Mouse (Mus musculus) limb, embryonic 14.5 days (tissue): Measurements from ENCODE around the gene Bmp2k. TPM values are rescaled to one million over a fixed set of nuclear protein-coding genes. Genes with fewer than 3 reads are reported as not detected.
A peak's percentile ranks its signal among the peaks of the same experiment; 100 is the strongest.

Source experiments
- ATAC-seq: fragments of 200-750 bp; cut with Nextera tagmentation; 2 replicates; pipeline ENCODE4 v1.8.0; 2017; ENCODE audit warnings: low read depth, moderate number of reproducible peaks, moderate TSS enrichment; ENCODE audit not compliant: low FRiP score
- DNase-seq: peaks from one replicate; pipeline ENCODE4 v3.0.0-alpha.2; 2015; ENCODE audit warnings: low spot score
- H3K27ac ChIP-seq: fragments of 300-500 bp; sonication (generic); replicated peaks from 2 replicates; pipeline ENCODE4 v1.5.1; 2014; ENCODE audit warnings: low read depth, mild to moderate bottlenecking, low read length, moderate library complexity, mixed read lengths
- H3K27me3 ChIP-seq: fragments of 300-500 bp; sonication (generic); 2 replicates; pipeline ENCODE4 v1.6.1; 2014; ENCODE audit warnings: low read length, mixed read lengths; ENCODE audit not compliant: control insufficient read depth, insufficient read depth
- H3K36me3 ChIP-seq: fragments of 300-500 bp; sonication (generic); 2 replicates; pipeline ENCODE4 v1.6.1; 2014; ENCODE audit warnings: mild to moderate bottlenecking, low read length, moderate library complexity, mixed read lengths; ENCODE audit not compliant: control insufficient read depth, insufficient read depth
- H3K4me1 ChIP-seq: fragments of 300-500 bp; sonication (generic); 2 replicates; pipeline ENCODE4 v1.6.1; 2014; ENCODE audit warnings: antibody characterized with exemption, low read length, mixed read lengths; ENCODE audit not compliant: control insufficient read depth, insufficient read depth
- H3K4me2 ChIP-seq: fragments of 300-500 bp; sonication (generic); replicated peaks from 2 replicates; pipeline ENCODE4 v1.6.1; 2014; ENCODE audit warnings: low read depth, mild to moderate bottlenecking, low read length, moderate library complexity; ENCODE audit not compliant: severe bottlenecking
- H3K4me3 ChIP-seq: fragments of 300-500 bp; sonication (generic); replicated peaks from 2 replicates; pipeline ENCODE4 v1.5.1; 2014; ENCODE audit warnings: low read length
- H3K9ac ChIP-seq: fragments of 300-500 bp; sonication (generic); 2 replicates; pipeline ENCODE4 v1.6.1; 2014; ENCODE audit warnings: mild to moderate bottlenecking, low read depth, low read length, moderate library complexity; ENCODE audit not compliant: severe bottlenecking
- H3K9me3 ChIP-seq: fragments of 300-500 bp; sonication (generic); 2 replicates; pipeline ENCODE4 v1.6.1; 2016; ENCODE audit warnings: low read length; ENCODE audit not compliant: control insufficient read depth
- POLR2A ChIP-seq: fragments of 200-500 bp; IDR thresholded peaks from 2 replicates; pipeline ENCODE4 v1.8.0; 2012; ENCODE audit warnings: inconsistent platforms, mild to moderate bottlenecking, moderate library complexity, borderline replicate concordance; ENCODE audit not compliant: insufficient read depth, insufficient read length; ENCODE audit errors: extremely low read depth
- WGBS: fragments of 180-500 bp; shearing (Covaris S2); extraction: QIAGEN DNeasy Blood & Tissue Kit; methylation state at CpG from one replicate; pipeline ENCODE4 v1.1.7; 2014; 5-methylcytosine and 5-hydroxymethylcytosine counted together
- polyA plus RNA-seq, 2 experiments: library from polyadenylated mRNA; depleted of rRNA in 1 of 2; stranded (reverse) in 1 of 2; unstranded in 1 of 2; fragments of >200 nt; fragmentation: Nextera tagmentation in 1 of 2; extraction: Ambion mirVana in 1 of 2; gene quantifications; 2 replicates each; pipeline versions ENCODE4 v1.2.1 to v1.2.3; 2012 to 2014

Bmp2k gene
- polyA plus RNA-seq, 2 experiments, result 5.1 to 10.1 TPM

DNA sequence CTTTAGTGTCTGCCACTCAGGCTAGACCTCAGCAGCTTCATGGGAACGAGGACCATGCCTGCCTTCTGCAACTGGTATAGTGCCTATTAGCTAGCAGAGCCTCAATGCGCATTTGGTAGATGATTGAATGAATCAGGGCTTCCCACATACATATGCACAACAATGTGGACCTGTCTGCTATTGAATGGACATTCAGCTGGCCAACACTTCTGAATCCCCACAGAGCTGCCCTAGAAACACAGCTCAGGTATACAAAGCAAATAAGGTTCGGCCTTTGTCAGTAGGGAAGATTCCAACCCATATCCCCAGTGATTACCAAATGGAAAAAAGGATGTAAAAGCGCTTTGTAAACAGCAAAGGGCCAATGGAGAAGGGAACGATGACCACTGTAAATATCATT lies 113.2 kb downstream of the Bmp2k start:
- H3K27me3 ChIP-seq, result no peaks in the 10 kb centered on the region
- H3K27ac ChIP-seq, result no peak overlapping the region
- H3K36me3 ChIP-seq, result no peaks in the 10 kb centered on the region
- WGBS, result 22% methylated on average over 5 of the region's 5 CpGs
- no peak for TF ChIP-seq POLR2A
- peaks cover 8% of the 10 kb centered on the region for H3K4me1 ChIP-seq
- H3K4me3 ChIP-seq, result peak overlapping the region; percentile 61
- H3K4me2 ChIP-seq, result peak overlapping the region; percentile 58
- H3K9ac ChIP-seq, result peak overlapping the region; percentile 61
- ATAC-seq (no peak), DNase-seq (no peak)
- H3K9me3 ChIP-seq, result no peaks in the 10 kb centered on the region

GRCm38 (mm10) chr5:97111207-97111910 lies 113.9 kb downstream of the Bmp2k start, which contains the start of gene Paqr3:
Paqr3 (minus strand) TSS chr5:97111596.
- Histone ChIP-seq H3K36me3 (no peaks in the 10 kb centered on the region), H3K27ac (0 out of 2 replicates have a peak within 1 kb of the TSS, but pooled peaks have one; percentile 3), H3K9me3 (no peaks in the 10 kb centered on the region), H3K4me2 (peak within 1 kb of the TSS; percentile 58), H3K9ac (peak within 1 kb of the TSS; percentile 61), H3K27me3 (no peaks in the 10 kb centered on the region), H3K4me3 (peak within 1 kb of the TSS; percentile 61), H3K4me1 (peaks cover 8% of the 10 kb centered on the region)
- 0 out of 2 replicates have a peak, but pooled peaks have one; percentile 42 for TF ChIP-seq POLR2A
- ATAC-seq, result peak; percentile 98
- DNase-seq, result peak; percentile 92
- WGBS, result under 1% methylated on average over 54 of the region's 62 CpGs

DNA sequence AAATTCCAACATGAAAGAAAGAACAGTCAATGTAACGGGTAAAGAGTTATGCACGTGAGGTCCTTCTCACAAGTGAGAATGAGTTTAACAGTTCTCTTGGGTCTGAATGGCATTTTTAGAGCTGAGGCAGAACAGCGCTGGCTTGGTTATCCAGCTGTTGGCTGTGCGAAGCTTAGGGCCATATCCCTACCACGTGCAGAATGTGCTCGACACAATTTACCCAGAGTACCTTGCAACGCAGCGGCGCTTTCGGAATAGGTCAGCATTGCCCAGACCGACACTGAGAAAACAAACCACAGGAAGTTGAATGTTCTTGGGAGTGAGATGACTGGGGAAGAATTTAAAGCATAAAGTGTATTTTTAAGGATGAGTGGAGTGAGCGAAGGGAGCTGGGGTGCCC lies 127.5 kb downstream of the Bmp2k start:
- Histone ChIP-seq H3K4me3 (no peak overlapping the region), H3K4me1 (no peaks in the 10 kb centered on the region; the same call in 1 of the 2 replicates), H3K4me2 (no peak overlapping the region), H3K9ac (no peak overlapping the region), H3K27me3 (no peaks in the 10 kb centered on the region; the same call in 1 of the 2 replicates), H3K27ac (no peak overlapping the region), H3K36me3 (no peaks in the 10 kb centered on the region), H3K9me3 (no peaks in the 10 kb centered on the region)
- TF ChIP-seq POLR2A, result no peak
- no peak for ATAC-seq
- 59% methylated on average over 12 of the region's 12 CpGs for WGBS
- DNase-seq, result no peak

DNA sequence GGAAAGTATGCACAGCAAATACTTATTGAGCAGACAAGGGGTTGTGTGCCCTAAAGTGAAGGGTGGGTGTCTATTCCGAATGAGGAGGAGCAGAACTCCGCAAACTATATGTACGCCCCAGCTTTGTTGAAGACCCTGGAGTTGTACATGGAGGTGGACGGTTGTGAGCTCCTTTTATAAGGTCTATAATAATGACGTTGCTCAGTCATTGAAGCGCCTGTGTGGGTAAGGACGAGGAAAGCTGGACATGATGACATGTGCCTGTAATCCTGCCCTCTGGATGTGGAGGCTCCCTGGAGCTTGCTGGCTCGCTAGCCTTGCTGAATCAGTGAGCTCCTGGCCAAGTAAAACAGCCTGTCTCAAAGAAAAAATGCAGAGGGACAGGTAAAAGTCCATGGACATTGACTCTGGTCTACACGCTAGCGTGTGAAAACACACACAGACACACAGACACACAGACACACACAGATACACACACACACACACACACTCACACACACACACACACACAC lies 128.0 kb downstream of the Bmp2k start:
- Histone ChIP-seq H3K4me1 (no peaks in the 10 kb centered on the region; the same call in 1 of the 2 replicates), H3K36me3 (no peaks in the 10 kb centered on the region), H3K4me3 (no peak overlapping the region), H3K27ac (no peak overlapping the region), H3K27me3 (no peaks in the 10 kb centered on the region; the same call in 1 of the 2 replicates), H3K9ac (no peak overlapping the region), H3K4me2 (no peak overlapping the region), H3K9me3 (no peaks in the 10 kb centered on the region)
- 66% methylated on average over 10 of the region's 10 CpGs for WGBS
- no peak for TF ChIP-seq POLR2A
- ATAC-seq (0 out of 2 replicates have a peak, but pooled peaks have one; percentile 12), DNase-seq (no peak)

- no peak overlapping the region for H3K9ac ChIP-seq
- no peak overlapping the region for H3K4me2 ChIP-seq
- H3K27me3 ChIP-seq, result no peaks in the 10 kb centered on the region; the same call in 1 of the 2 replicates
- peak; percentile 70; the same call in 1 of the 2 replicates for ATAC-seq
- no peaks in the 10 kb centered on the region for H3K9me3 ChIP-seq
- WGBS, result 16% methylated on average over 4 of the region's 4 CpGs
- no peak overlapping the region for H3K27ac ChIP-seq
- H3K4me1 ChIP-seq, result no peaks in the 10 kb centered on the region; the same call in 1 of the 2 replicates
- no peak for TF ChIP-seq POLR2A
- H3K4me3 ChIP-seq, result no peak overlapping the region
- H3K36me3 ChIP-seq, result no peaks in the 10 kb centered on the region
- DNase-seq, result peak; percentile 55
Observed at GRCm38 (mm10) chr5:97126005-97126404, 128.5 kb downstream of the Bmp2k start.
